Mouse (Mus musculus): ENCODE data around the gene Sap30l.
"Not testable (repeated sequence)": the region's sequence is repeated elsewhere in the genome, so short reads cannot be mapped to it uniquely, and the experiment has no call there.

The Sap30l gene

GRCm38 (mm10) chr11:57800266-57800951, 1.0 kb upstream of the Sap30l start:
- peak; percentile 67 for DNase-seq

- peak; percentile 40 for DNase-seq
These were observed 501 bp downstream of the Sap30l start for GRCm38 (mm10) chr11:57801766-57802510.

GRCm38 (mm10) chr11:57802511-57802870, 1.1 kb downstream of the Sap30l start:
- peak; percentile 20 for DNase-seq

GRCm38 (mm10) chr11:57805047-57805446, 3.6 kb downstream of the Sap30l start:
- no peak for DNase-seq

GRCm38 (mm10) chr11:57809017-57809731, 7.7 kb downstream of the Sap30l start:
- DNase-seq: no peak

- no peak for DNase-seq
These were observed 8.3 kb downstream of the Sap30l start for GRCm38 (mm10) chr11:57809732-57810098.

GRCm38 (mm10) chr11:57811006-57811405, 9.6 kb downstream of the Sap30l start:
- DNase-seq: no peak

GRCm38 (mm10) chr11:57812212-57812611, 10.8 kb downstream of the Sap30l start:
- DNase-seq: no peak

- no peak for DNase-seq
These were observed 12.2 kb downstream of the Sap30l start for GRCm38 (mm10) chr11:57813641-57814040.

- no peak for DNase-seq
These were observed 16.8 kb downstream of the Sap30l start for GRCm38 (mm10) chr11:57818189-57818588.

GRCm38 (mm10) chr11:57819999-57820581, 18.7 kb downstream of the Sap30l start:
- DNase-seq: peak; percentile 71

- DNase-seq: not testable (repeated sequence)
These were observed 21.7 kb downstream of the Sap30l start for GRCm38 (mm10) chr11:57823159-57823558.

GRCm38 (mm10) chr11:57823714-57824113, 22.3 kb downstream of the Sap30l start:
- DNase-seq: no peak

- DNase-seq: not testable (repeated sequence)
These were observed 23.8 kb downstream of the Sap30l start for GRCm38 (mm10) chr11:57825234-57825633.

GRCm38 (mm10) chr11:57827048-57827914, 25.8 kb downstream of the Sap30l start:
- DNase-seq: no peak

GRCm38 (mm10) chr11:57827915-57828545, 26.6 kb downstream of the Sap30l start:
- DNase-seq: no peak

- DNase-seq: no peak
These were observed 27.8 kb downstream of the Sap30l start for GRCm38 (mm10) chr11:57828955-57829870.

GRCm38 (mm10) chr11:57829871-57830775, 28.7 kb downstream of the Sap30l start:
- DNase-seq: no peak

GRCm38 (mm10) chr11:57831281-57831781, 29.9 kb downstream of the Sap30l start:
- no peak for DNase-seq
